Mouse (Mus musculus) limb, embryonic 12.5 days (tissue): ENCODE results near the gene Lfng. TPM values are rescaled to one million over a fixed set of nuclear protein-coding genes. Genes with fewer than 3 reads are reported as not detected.

ENCODE experiments used
- ATAC-seq: fragments of 200-750 bp; cut with Nextera tagmentation; 2 replicates; pipeline ENCODE4 v1.8.0; 2017; ENCODE audit warnings: low read depth, moderate TSS enrichment; ENCODE audit not compliant: insufficient number of reproducible peaks, insufficient read depth, low FRiP score, low TSS enrichment
- H3K27ac ChIP-seq: fragments of 300-500 bp; sonication (generic); 2 replicates; pipeline ENCODE4 v1.5.1; 2016; ENCODE audit warnings: mild to moderate bottlenecking, moderate library complexity
- H3K27me3 ChIP-seq: fragments of 300-500 bp; sonication (generic); 2 replicates; pipeline ENCODE4 v1.6.1; 2016; ENCODE audit warnings: mild to moderate bottlenecking, moderate library complexity
- H3K36me3 ChIP-seq: fragments of 300-500 bp; sonication (generic); 2 replicates; pipeline ENCODE4 v1.6.1; 2016; ENCODE audit warnings: mild to moderate bottlenecking, moderate library complexity
- H3K4me1 ChIP-seq: fragments of 300-500 bp; sonication (generic); replicated peaks from 2 replicates; pipeline ENCODE4 v1.6.1; 2016
- H3K4me2 ChIP-seq: fragments of 300-500 bp; sonication (generic); 2 replicates; pipeline ENCODE4 v1.6.1; 2016; ENCODE audit warnings: mild to moderate bottlenecking, moderate library complexity
- H3K4me3 ChIP-seq: fragments of 300-500 bp; sonication (generic); replicated peaks from 2 replicates; pipeline ENCODE4 v1.5.1; 2016; ENCODE audit warnings: mild to moderate bottlenecking
- H3K9ac ChIP-seq: fragments of 300-500 bp; sonication (generic); replicated peaks from 2 replicates; pipeline ENCODE4 v1.6.1; 2016; ENCODE audit warnings: mild to moderate bottlenecking, moderate library complexity
- H3K9me3 ChIP-seq: fragments of 300-500 bp; sonication (generic); 2 replicates; pipeline ENCODE4 v1.6.1; 2016; ENCODE audit warnings: mild to moderate bottlenecking, moderate library complexity
- WGBS: fragments of 180-500 bp; shearing (Covaris S2); methylation state at CpG from one replicate; pipeline ENCODE4 v1.1.7; 2016; 5-methylcytosine and 5-hydroxymethylcytosine counted together
- polyA plus RNA-seq: library from polyadenylated mRNA; unstranded; fragments of >200 nt; fragmentation: Nextera tagmentation; extraction: Ambion mirVana; gene quantifications from 2 replicates; pipeline ENCODE4 v1.2.1, GENCODE M21; 2016

Lfng gene
- polyA plus RNA-seq, 1 experiment from 2014 or later = 10.3 TPM

GRCm38 (mm10) chr5:140570223-140570870 lies 36.8 kb upstream of the Lfng start:
- Histone ChIP-seq H3K4me2 (no peak overlapping the region), H3K27me3 (no peaks in the 10 kb centered on the region; the same call in 1 of the 2 replicates), H3K36me3 (no peaks in the 10 kb centered on the region), H3K4me1 (peaks cover 21% of the 10 kb centered on the region; the same call in 1 of the 2 replicates), H3K27ac (no peak overlapping the region), H3K9ac (no peak overlapping the region), H3K4me3 (no peak overlapping the region), H3K9me3 (no peaks in the 10 kb centered on the region)
- WGBS = 88% methylated on average over 13 of the region's 13 CpGs
- ATAC-seq = no peak

- Histone ChIP-seq H3K4me3 (no peak overlapping the region), H3K9ac (no peak overlapping the region), H3K4me1 (peaks cover 17% of the 10 kb centered on the region; the same call in 1 of the 2 replicates), H3K36me3 (no peaks in the 10 kb centered on the region), H3K9me3 (no peaks in the 10 kb centered on the region), H3K27me3 (no peaks in the 10 kb centered on the region; the same call in 1 of the 2 replicates), H3K27ac (no peak overlapping the region), H3K4me2 (no peak overlapping the region)
- no peak for ATAC-seq
- 83% methylated on average over 4 of the region's 4 CpGs for WGBS
Measured at GRCm38 (mm10) chr5:140571201-140571600, 35.9 kb upstream of the Lfng start.

DNA sequence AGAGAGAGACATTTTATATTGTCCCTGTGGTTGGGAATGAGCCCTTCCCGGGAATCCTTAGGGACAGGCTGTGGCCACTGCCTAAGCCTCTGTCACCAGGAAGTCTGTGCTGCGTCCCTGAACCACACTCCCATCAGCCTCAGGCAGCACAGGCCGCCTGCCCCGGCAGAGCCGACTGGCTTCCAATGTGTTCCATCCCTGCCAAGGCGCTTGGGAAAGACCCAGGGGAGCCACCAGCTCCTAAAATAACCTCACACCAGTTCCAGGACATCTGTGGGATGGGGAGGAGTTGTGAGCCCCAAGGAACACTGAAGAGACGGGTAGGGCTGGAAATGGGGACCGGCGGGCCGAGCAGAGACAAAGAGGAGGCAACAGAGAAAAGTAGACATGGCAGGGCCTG lies 35.4 kb upstream of the Lfng start:
- no peak overlapping the region for H3K4me3 ChIP-seq
- H3K27ac ChIP-seq = no peak overlapping the region
- WGBS = 64% methylated on average over 10 of the region's 10 CpGs
- H3K4me1 ChIP-seq = peaks cover 17% of the 10 kb centered on the region; the same call in 1 of the 2 replicates
- no peaks in the 10 kb centered on the region for H3K36me3 ChIP-seq
- no peaks in the 10 kb centered on the region for H3K27me3 ChIP-seq
- ATAC-seq = no peak
- H3K4me2 ChIP-seq = no peak overlapping the region
- H3K9ac ChIP-seq = no peak overlapping the region
- no peaks in the 10 kb centered on the region for H3K9me3 ChIP-seq

DNA sequence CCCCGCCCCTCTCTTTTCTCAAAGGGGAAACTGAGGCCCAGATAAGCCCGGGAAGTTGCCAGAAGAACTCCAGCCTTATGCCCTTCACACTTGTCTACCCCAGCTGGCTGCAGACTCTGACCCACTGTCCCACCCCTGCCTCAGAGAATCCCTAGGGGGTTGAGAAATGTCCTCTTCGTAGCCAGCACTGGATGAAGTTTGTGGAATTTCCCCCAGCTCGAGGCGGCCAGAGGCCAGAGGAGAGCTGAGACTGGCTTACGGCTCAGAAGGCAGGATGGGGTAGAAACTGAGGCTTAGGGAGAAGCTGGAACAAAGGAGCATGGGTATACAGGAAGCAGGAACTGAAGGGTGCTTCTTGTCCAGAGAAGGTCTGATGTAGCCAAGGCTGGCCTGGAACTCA lies 34.5 kb upstream of the Lfng start:
- H3K9ac ChIP-seq = no peak overlapping the region
- H3K4me1 ChIP-seq = peaks cover 11% of the 10 kb centered on the region; the same call in 1 of the 2 replicates
- no peak for ATAC-seq
- H3K36me3 ChIP-seq = no peaks in the 10 kb centered on the region
- no peaks in the 10 kb centered on the region for H3K9me3 ChIP-seq
- no peaks in the 10 kb centered on the region for H3K27me3 ChIP-seq
- 70% methylated on average over 6 of the region's 6 CpGs for WGBS
- H3K27ac ChIP-seq = no peak overlapping the region
- H3K4me3 ChIP-seq = no peak overlapping the region
- H3K4me2 ChIP-seq = no peak overlapping the region

DNA sequence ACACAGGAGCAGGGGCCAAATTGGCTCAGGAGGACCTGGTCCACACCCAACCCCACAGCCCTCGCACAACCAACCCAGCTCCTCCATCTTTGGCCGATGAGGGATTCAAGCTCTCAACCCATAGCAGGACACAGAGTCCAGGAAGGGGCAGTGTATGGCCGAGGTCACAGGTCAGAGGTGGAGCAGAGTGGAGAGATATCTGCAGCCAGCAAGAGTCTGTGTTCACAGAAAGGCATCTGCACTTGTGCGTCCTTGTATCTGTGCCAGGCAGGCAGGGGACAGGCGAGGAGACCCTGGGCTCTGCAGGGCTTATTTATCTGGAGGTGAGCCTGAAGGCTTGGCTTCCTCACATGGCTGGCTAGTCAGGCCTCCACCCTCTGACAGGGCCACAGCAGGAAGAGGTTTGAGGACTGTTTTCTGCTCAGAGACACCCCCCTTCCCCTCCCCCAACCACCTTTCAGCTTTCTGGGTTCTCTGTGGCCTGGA lies 31.7 kb upstream of the Lfng start:
- H3K27me3 ChIP-seq = no peaks in the 10 kb centered on the region
- 62% methylated on average over 5 of the region's 5 CpGs for WGBS
- H3K9ac ChIP-seq = no peak overlapping the region
- no peaks in the 10 kb centered on the region for H3K9me3 ChIP-seq
- H3K4me2 ChIP-seq = no peak overlapping the region
- H3K4me1 ChIP-seq = peaks cover 20% of the 10 kb centered on the region
- no peaks in the 10 kb centered on the region for H3K36me3 ChIP-seq
- ATAC-seq = no peak
- no peak overlapping the region for H3K4me3 ChIP-seq
- H3K27ac ChIP-seq = no peak overlapping the region

DNA sequence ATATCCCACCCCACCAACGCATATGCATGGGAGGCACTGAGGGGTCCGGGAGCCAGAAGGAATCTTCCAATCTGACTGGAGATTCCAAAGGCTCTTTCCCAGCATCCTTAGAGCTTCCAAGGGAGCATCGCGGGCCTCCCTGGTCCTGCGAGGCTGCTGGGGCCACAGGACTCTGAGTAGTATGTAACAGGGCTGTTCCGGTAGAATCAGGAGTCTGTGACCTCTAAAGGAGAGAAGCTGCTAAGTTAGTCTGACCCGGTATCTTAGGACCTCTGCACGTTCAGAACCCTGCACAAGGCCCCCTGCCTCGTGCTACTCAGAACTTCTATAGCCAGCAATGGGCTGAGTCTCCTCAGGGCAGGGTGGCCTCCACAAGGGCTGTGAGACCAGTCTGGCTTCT lies 27.9 kb upstream of the Lfng start:
- Histone ChIP-seq H3K9me3 (no peaks in the 10 kb centered on the region), H3K27me3 (no peaks in the 10 kb centered on the region), H3K9ac (no peak overlapping the region), H3K4me3 (no peak overlapping the region), H3K4me2 (peak overlapping the region; percentile 17; the same call in 1 of the 2 replicates), H3K27ac (peak overlapping the region; percentile 82), H3K4me1 (peaks cover 51% of the 10 kb centered on the region), H3K36me3 (no peaks in the 10 kb centered on the region)
- 41% methylated on average over 9 of the region's 9 CpGs for WGBS
- no peak for ATAC-seq

- H3K9ac ChIP-seq = no peak overlapping the region
- H3K9me3 ChIP-seq = no peaks in the 10 kb centered on the region
- 5% methylated on average over 6 of the region's 6 CpGs for WGBS
- 0 out of 2 replicates have a peak, but pooled peaks have one; percentile 50 for ATAC-seq
- H3K27me3 ChIP-seq = no peaks in the 10 kb centered on the region
- H3K36me3 ChIP-seq = no peaks in the 10 kb centered on the region
- H3K4me3 ChIP-seq = no peak overlapping the region
- H3K27ac ChIP-seq = peak overlapping the region; percentile 82
- peaks cover 56% of the 10 kb centered on the region for H3K4me1 ChIP-seq
- peak overlapping the region; percentile 17; the same call in 1 of the 2 replicates for H3K4me2 ChIP-seq
Measured at GRCm38 (mm10) chr5:140579771-140580170, 27.3 kb upstream of the Lfng start.

DNA sequence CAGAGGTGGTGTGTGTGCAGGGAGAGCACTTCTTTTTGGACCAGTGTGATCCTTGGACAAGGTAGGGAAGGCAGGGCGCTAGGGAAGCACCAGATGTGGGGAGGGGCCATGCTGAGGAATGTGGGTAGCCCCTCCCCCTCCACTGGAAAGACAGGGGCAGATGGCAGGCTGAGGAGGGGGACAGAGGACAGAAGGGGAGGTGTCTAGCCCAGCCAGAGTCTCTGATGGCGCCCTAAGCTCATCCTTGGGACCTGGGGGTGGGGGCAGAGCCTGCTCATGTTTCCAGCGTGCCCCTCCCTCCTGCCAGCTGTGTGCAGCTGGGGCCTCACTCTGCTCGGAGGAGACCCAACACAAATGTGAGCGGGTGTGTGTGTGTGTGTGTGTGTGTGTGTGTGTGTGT lies 25.6 kb upstream of the Lfng start:
- 4% methylated on average over 5 of the region's 5 CpGs for WGBS
- ATAC-seq = peak; percentile 35
- Histone ChIP-seq H3K27me3 (no peaks in the 10 kb centered on the region), H3K4me3 (no peak overlapping the region), H3K27ac (peak overlapping the region; percentile 75), H3K4me2 (peak overlapping the region; percentile 37), H3K36me3 (no peaks in the 10 kb centered on the region), H3K9ac (no peak overlapping the region), H3K4me1 (peaks cover 56% of the 10 kb centered on the region), H3K9me3 (no peaks in the 10 kb centered on the region)

DNA sequence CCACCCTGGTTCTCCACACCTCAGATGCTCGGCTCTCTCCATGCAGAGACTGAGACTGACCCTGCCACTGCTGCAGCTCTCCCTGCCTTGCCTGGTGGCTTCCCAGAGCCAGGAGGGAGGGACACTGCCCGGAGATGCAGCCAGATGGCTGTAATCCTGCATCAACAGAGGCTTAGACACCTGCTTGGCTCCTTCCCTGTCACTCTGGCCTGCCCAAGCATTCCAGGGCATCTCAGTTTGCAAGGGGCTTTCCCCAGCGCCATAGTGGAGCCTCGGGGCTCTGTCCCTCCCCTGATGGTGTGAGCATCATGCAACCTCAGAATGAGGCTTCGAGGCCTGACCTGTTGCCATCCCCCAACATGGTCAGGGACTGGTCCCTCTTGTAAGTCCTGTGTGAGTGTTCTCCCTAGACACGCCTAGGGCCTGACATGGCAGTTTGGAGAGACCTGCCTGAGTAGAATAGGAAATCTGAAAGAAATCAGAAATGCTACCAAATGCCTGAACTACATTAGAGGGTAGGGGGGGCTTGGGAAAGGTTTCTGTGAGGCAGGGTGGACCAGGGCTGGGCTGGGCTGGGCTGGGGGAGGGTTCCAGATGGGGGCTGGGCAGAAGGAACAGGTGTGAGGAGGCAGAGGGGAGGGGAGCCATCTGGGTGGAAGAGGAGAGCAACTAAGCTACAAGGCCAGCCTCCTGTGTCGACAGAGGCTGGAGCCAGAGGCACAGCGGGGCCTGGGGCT lies 24.0 kb upstream of the Lfng start:
- ATAC-seq = peak; percentile 34; the same call in 1 of the 2 replicates
- Histone ChIP-seq H3K9ac (no peak overlapping the region), H3K27ac (peak overlapping the region; percentile 79), H3K9me3 (no peaks in the 10 kb centered on the region), H3K27me3 (no peaks in the 10 kb centered on the region), H3K4me2 (0 out of 2 replicates have a peak overlapping the region, but pooled peaks have one; percentile 16), H3K4me1 (peaks cover 58% of the 10 kb centered on the region), H3K4me3 (no peak overlapping the region), H3K36me3 (no peaks in the 10 kb centered on the region)
- WGBS = 20% methylated on average over 8 of the region's 8 CpGs

- Histone ChIP-seq H3K27ac (peak overlapping the region; percentile 79), H3K4me2 (peak overlapping the region; percentile 16; the same call in 1 of the 2 replicates), H3K27me3 (no peaks in the 10 kb centered on the region), H3K9ac (no peak overlapping the region), H3K4me3 (no peak overlapping the region), H3K4me1 (peaks cover 54% of the 10 kb centered on the region), H3K36me3 (no peaks in the 10 kb centered on the region), H3K9me3 (no peaks in the 10 kb centered on the region)
- ATAC-seq = 0 out of 2 replicates have a peak, but pooled peaks have one; percentile 32
- WGBS = 31% methylated on average over 6 of the region's 6 CpGs
Measured at GRCm38 (mm10) chr5:140583732-140584368, 23.3 kb upstream of the Lfng start.
